Mouse (Mus musculus) heart, embryonic 13.5 days (tissue): ENCODE measurements at regions not wholly inside any gene's neighbourhood (a gene's known extent, or its start where the extent isn't known, plus 50 kb on each side); places are given as distances from the start of the nearest gene placed in this dataset.
A peak's percentile ranks its signal among the peaks of the same experiment; 100 is the strongest.

Experiments
- ATAC-seq: fragments of 200-750 bp; cut with Nextera tagmentation; 2 replicates; pipeline ENCODE4 v1.8.0; 2017; ENCODE audit warnings: moderate TSS enrichment; ENCODE audit not compliant: insufficient number of reproducible peaks, low FRiP score, low TSS enrichment; ENCODE audit errors: extremely low read depth
- H3K27ac ChIP-seq: fragments of 300-500 bp; sonication (generic); replicated peaks from 2 replicates; pipeline ENCODE4 v1.5.1; 2015; ENCODE audit warnings: moderate library complexity, mild to moderate bottlenecking, inconsistent platforms
- H3K27me3 ChIP-seq: fragments of 300-500 bp; sonication (generic); replicated peaks from 2 replicates; pipeline ENCODE4 v1.6.1; 2015; ENCODE audit warnings: mild to moderate bottlenecking, inconsistent platforms
- H3K36me3 ChIP-seq: fragments of 300-500 bp; sonication (generic); 2 replicates; pipeline ENCODE4 v1.6.1; 2015; ENCODE audit warnings: mild to moderate bottlenecking, inconsistent platforms
- H3K4me1 ChIP-seq: fragments of 300-500 bp; sonication (generic); 2 replicates; pipeline ENCODE4 v1.6.1; 2015; ENCODE audit warnings: inconsistent platforms
- H3K4me2 ChIP-seq: fragments of 300-500 bp; sonication (generic); 2 replicates; pipeline ENCODE4 v1.6.1; 2015; ENCODE audit warnings: inconsistent platforms, mild to moderate bottlenecking, moderate library complexity
- H3K4me3 ChIP-seq: fragments of 300-500 bp; sonication (generic); 2 replicates; pipeline ENCODE4 v1.5.1; 2015; ENCODE audit warnings: moderate library complexity, mild to moderate bottlenecking, inconsistent platforms
- H3K9ac ChIP-seq: fragments of 300-500 bp; sonication (generic); 2 replicates; pipeline ENCODE4 v1.6.1; 2015; ENCODE audit warnings: inconsistent platforms, mild to moderate bottlenecking, moderate library complexity
- H3K9me3 ChIP-seq: fragments of 300-500 bp; sonication (generic); 2 replicates; pipeline ENCODE4 v1.6.1; 2016; ENCODE audit warnings: inconsistent platforms
- WGBS: fragments of 180-500 bp; shearing (Covaris S2); methylation state at CpG from one replicate; pipeline ENCODE4 v1.1.7; 2015; ENCODE audit warnings: mixed read lengths; 5-methylcytosine and 5-hydroxymethylcytosine counted together

DNA sequence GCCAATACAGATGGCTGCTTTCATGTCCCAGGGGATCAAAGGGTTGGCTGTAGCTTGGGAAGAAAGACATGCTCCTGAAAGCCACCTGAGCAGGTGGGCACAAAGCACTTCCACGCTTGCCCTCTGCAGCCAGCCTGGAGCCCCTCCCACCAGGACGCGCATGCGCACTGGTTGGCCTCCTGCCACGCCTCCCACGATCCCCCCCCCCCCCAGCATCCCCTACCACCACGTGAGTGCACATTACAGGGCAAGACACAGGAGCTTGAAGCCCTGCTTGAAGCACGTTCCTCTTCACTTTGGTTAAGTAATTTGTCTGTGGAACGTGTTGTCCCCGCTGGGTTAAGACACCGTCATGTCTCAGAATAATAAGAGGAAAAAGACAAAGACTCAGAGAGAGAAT, 124.6 kb downstream of the Vegfa start:
- Histone ChIP-seq H3K9ac (no peak overlapping the region), H3K4me2 (no peak overlapping the region), H3K27me3 (no peaks in the 10 kb centered on the region), H3K4me3 (no peak overlapping the region), H3K36me3 (no peaks in the 10 kb centered on the region), H3K9me3 (0 out of 2 replicates have a peak, but pooled peaks cover 5% of the 10 kb centered on the region), H3K4me1 (peaks cover 29% of the 10 kb centered on the region), H3K27ac (no peak overlapping the region)
- ATAC-seq: no peak
- WGBS: 68% methylated on average over 11 of the region's 11 CpGs

DNA sequence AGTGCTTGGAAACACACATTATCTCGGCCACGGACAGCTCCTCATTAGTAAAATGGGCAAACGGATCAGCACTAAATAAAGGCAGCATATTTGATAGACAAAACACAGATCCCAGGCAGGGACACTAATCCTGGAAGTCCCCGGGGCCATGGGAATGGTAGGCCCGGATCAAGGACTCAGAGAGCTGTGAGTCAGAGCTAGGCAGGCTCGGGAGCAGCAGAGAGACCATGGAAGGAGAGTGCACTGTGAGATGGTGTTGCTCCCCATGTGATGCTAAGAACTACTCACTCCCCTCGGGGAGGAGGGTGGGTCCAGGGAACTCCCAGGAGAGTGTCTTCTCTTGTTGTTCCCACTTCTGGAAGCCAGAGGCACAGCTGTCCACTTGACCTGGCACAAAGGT, 126.6 kb downstream of the Vegfa start:
- no peak for ATAC-seq
- H3K9me3 ChIP-seq: no peaks in the 10 kb centered on the region
- no peaks in the 10 kb centered on the region for H3K27me3 ChIP-seq
- no peak overlapping the region for H3K9ac ChIP-seq
- no peak overlapping the region for H3K4me3 ChIP-seq
- peaks cover 30% of the 10 kb centered on the region for H3K4me1 ChIP-seq
- no peak overlapping the region for H3K27ac ChIP-seq
- no peak overlapping the region for H3K4me2 ChIP-seq
- no peaks in the 10 kb centered on the region for H3K36me3 ChIP-seq
- WGBS: 39% methylated on average over 7 of the region's 7 CpGs

DNA sequence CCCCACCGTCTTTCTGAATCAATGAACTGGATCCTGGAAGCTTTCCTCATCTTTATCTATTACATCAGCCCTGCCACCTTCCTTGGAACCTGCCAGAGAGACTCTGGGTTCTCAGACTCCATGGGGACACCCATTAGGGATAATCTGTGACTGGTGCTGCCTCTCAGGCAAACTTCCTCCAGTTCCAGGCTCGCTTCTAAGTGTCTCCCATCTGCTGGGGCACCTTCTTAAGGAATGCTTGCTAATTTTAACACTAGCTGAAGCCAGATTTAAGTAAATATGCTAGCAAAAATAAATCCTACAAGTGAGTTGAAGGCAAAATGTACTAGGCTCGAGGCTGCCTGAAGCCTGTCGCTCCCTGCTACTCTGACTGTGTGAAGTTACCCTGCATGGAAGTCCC, 127.9 kb downstream of the Vegfa start:
- Histone ChIP-seq H3K36me3 (no peaks in the 10 kb centered on the region), H3K9me3 (0 out of 2 replicates have a peak, but pooled peaks cover 9% of the 10 kb centered on the region), H3K4me1 (peaks cover 30% of the 10 kb centered on the region), H3K27ac (no peak overlapping the region), H3K4me3 (no peak overlapping the region), H3K27me3 (no peaks in the 10 kb centered on the region), H3K9ac (no peak overlapping the region), H3K4me2 (no peak overlapping the region)
- no peak for ATAC-seq
- 75% methylated on average over 4 of the region's 4 CpGs for WGBS

DNA sequence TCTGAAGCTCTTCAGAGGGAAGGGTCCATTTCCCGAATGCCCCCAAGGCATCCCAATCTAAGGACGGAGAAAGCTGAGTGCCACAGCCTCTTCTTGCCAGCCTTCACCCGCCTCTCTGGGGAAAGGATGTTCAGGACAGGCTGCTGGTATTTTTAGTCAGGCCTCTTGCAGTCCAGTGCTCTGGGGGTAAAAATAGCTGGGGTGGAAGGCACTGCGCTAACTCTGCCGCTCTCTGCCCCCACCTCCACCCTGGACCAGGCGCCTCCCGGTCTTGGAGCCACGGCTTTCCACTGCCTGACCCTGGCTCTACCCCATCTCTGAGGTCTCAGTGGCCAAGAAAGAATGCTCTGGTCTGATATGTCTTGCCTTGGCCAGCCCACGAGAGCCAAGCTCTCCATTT, 128.9 kb downstream of the Vegfa start:
- Histone ChIP-seq H3K4me1 (peaks cover 30% of the 10 kb centered on the region), H3K4me3 (no peak overlapping the region), H3K9ac (no peak overlapping the region), H3K4me2 (peak overlapping the region; percentile 5; the same call in 1 of the 2 replicates), H3K9me3 (0 out of 2 replicates have a peak, but pooled peaks cover 11% of the 10 kb centered on the region), H3K27ac (peak overlapping the region; percentile 45; the same call in 1 of the 2 replicates), H3K36me3 (no peaks in the 10 kb centered on the region), H3K27me3 (no peaks in the 10 kb centered on the region)
- ATAC-seq: no peak
- 36% methylated on average over 9 of the region's 9 CpGs for WGBS

- Histone ChIP-seq H3K27ac (no peak overlapping the region), H3K4me2 (no peak overlapping the region), H3K27me3 (no peaks in the 10 kb centered on the region), H3K9me3 (0 out of 2 replicates have a peak, but pooled peaks cover 11% of the 10 kb centered on the region), H3K4me1 (peaks cover 30% of the 10 kb centered on the region), H3K36me3 (no peaks in the 10 kb centered on the region), H3K9ac (no peak overlapping the region), H3K4me3 (no peak overlapping the region)
- ATAC-seq: no peak
- 74% methylated on average over 7 of the region's 7 CpGs for WGBS
Measured at GRCm38 (mm10) chr17:45902668-45903067, 129.5 kb downstream of the Vegfa start.

DNA sequence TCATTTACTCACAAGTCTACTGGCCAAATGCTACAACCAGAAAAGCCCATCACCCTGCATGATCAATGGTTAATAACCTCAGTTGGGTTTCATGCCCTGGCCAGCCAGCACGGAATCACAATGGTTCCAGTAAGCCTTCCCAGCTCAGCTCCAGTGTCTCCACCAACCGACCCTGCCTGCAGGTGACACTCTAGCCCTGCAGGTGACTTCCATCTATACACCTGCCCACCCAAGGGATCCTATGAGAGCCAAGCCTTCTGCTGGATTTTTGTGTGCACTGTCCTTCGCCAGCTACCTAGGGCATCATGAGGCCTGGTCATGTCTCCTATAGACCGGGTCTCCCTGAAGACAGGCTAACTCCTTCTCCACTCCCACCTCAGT, 135.3 kb downstream of the Vegfa start:
- Histone ChIP-seq H3K4me3 (no peak overlapping the region), H3K36me3 (no peaks in the 10 kb centered on the region), H3K4me1 (0 out of 2 replicates have a peak, but pooled peaks cover 4% of the 10 kb centered on the region), H3K9ac (no peak overlapping the region), H3K27ac (no peak overlapping the region), H3K9me3 (0 out of 2 replicates have a peak, but pooled peaks cover 11% of the 10 kb centered on the region), H3K4me2 (no peak overlapping the region), H3K27me3 (no peaks in the 10 kb centered on the region)
- WGBS: 69% methylated on average over 4 of the region's 4 CpGs
- no peak for ATAC-seq

GRCm38 (mm10) chr17:45896142-45896921, 135.8 kb downstream of the Vegfa start:
- no peak overlapping the region for H3K4me3 ChIP-seq
- H3K9me3 ChIP-seq: 0 out of 2 replicates have a peak, but pooled peaks cover 11% of the 10 kb centered on the region
- no peak overlapping the region for H3K9ac ChIP-seq
- H3K4me1 ChIP-seq: 0 out of 2 replicates have a peak, but pooled peaks cover 4% of the 10 kb centered on the region
- WGBS: 61% methylated on average over 12 of the region's 12 CpGs
- no peaks in the 10 kb centered on the region for H3K27me3 ChIP-seq
- ATAC-seq: no peak
- H3K4me2 ChIP-seq: no peak overlapping the region
- H3K27ac ChIP-seq: no peak overlapping the region
- H3K36me3 ChIP-seq: no peaks in the 10 kb centered on the region

DNA sequence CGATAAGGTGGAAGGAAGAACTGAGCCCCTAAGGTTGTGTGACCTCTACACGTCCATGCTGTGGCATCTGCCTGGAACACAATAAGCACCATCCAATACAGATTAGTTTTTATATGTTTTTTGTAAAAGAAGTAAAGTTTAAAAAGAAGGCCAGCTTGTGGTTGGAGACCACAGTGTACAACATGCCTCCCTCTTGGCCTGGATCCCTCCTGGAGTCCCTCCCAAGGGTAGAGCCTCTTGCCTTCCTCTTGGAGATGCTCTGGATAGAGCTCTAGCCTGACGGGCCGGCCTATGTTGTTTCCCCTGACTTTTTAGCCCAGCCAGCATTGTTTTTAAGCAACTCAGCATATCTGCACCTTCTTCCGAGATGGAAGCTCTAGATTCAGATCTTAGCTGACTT, 138.0 kb downstream of the Vegfa start:
- no peaks in the 10 kb centered on the region for H3K27me3 ChIP-seq
- ATAC-seq: no peak
- peaks cover 10% of the 10 kb centered on the region for H3K4me1 ChIP-seq
- no peak overlapping the region for H3K9ac ChIP-seq
- H3K9me3 ChIP-seq: 0 out of 2 replicates have a peak, but pooled peaks cover 1% of the 10 kb centered on the region
- H3K27ac ChIP-seq: no peak overlapping the region
- WGBS: 81% methylated on average over 5 of the region's 5 CpGs
- H3K36me3 ChIP-seq: no peaks in the 10 kb centered on the region
- H3K4me2 ChIP-seq: no peak overlapping the region
- no peak overlapping the region for H3K4me3 ChIP-seq

GRCm38 (mm10) chr17:45893698-45894097, 138.5 kb downstream of the Vegfa start:
- Histone ChIP-seq H3K27me3 (no peaks in the 10 kb centered on the region), H3K9ac (no peak overlapping the region), H3K4me2 (no peak overlapping the region), H3K4me1 (peaks cover 15% of the 10 kb centered on the region), H3K9me3 (no peaks in the 10 kb centered on the region), H3K27ac (no peak overlapping the region; the same call in 1 of the 2 replicates), H3K36me3 (no peaks in the 10 kb centered on the region), H3K4me3 (no peak overlapping the region)
- ATAC-seq: no peak
- 69% methylated on average over 6 of the region's 6 CpGs for WGBS

DNA sequence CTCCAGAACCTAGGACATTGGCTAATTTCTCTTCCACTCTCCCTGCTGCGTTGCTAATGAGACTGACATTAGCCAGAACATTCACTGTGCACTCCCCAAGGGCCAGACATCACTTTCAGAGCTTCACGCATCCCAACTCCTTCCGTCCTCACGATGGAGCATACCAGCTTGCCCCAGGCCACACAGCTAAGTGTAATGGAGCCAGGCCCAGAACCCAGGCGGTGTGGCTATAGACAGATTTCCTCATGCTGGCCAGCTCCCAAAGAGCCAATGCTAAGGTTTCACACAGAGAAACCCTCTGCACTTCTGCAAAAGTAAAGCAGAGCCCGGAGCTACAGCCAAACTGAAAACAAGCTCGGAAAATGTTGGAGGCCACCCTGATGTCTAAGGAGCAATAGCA, 139.1 kb downstream of the Vegfa start:
- no peak overlapping the region for H3K4me2 ChIP-seq
- H3K4me1 ChIP-seq: peaks cover 20% of the 10 kb centered on the region
- no peak for ATAC-seq
- H3K27ac ChIP-seq: no peak overlapping the region
- no peaks in the 10 kb centered on the region for H3K36me3 ChIP-seq
- 0 out of 2 replicates have a peak, but pooled peaks cover 2% of the 10 kb centered on the region for H3K27me3 ChIP-seq
- no peaks in the 10 kb centered on the region for H3K9me3 ChIP-seq
- no peak overlapping the region for H3K4me3 ChIP-seq
- 77% methylated on average over 7 of the region's 7 CpGs for WGBS
- H3K9ac ChIP-seq: no peak overlapping the region

DNA sequence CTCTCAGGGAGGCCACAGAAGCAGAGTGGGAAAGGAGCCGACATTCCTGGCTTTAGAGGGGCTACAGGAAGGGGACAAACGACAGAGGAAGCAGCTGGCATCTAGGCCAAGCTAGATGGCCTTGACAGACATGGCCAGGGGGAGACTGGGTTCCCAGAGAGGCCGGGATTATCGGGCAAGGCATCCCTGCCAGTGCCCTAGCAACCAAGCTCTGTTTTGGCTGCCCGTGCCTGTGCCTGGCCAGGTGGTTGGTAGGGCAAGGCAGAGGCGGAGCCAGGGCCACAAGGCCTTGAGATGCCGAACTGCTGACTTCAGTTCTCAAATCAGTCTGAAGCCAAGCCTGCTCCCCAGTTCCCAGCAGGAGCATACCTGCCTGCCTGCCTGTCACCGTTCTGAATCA, 142.7 kb downstream of the Vegfa start:
- peaks cover 15% of the 10 kb centered on the region; the same call in 1 of the 2 replicates for H3K27me3 ChIP-seq
- H3K4me1 ChIP-seq: peaks cover 40% of the 10 kb centered on the region
- H3K9ac ChIP-seq: peak overlapping the region; percentile 16; the same call in 1 of the 2 replicates
- no peaks in the 10 kb centered on the region for H3K36me3 ChIP-seq
- no peak overlapping the region for H3K4me3 ChIP-seq
- H3K9me3 ChIP-seq: no peaks in the 10 kb centered on the region
- ATAC-seq: no peak
- WGBS: 44% methylated on average over 8 of the region's 8 CpGs
- H3K27ac ChIP-seq: no peak overlapping the region
- H3K4me2 ChIP-seq: no peak overlapping the region

GRCm38 (mm10) chr17:45889051-45889450, 143.1 kb downstream of the Vegfa start:
- Histone ChIP-seq H3K27ac (no peak overlapping the region), H3K4me3 (no peak overlapping the region), H3K4me2 (no peak overlapping the region), H3K4me1 (peaks cover 40% of the 10 kb centered on the region), H3K27me3 (peaks cover 17% of the 10 kb centered on the region; the same call in 1 of the 2 replicates), H3K9ac (peak overlapping the region; percentile 16; the same call in 1 of the 2 replicates), H3K9me3 (no peaks in the 10 kb centered on the region), H3K36me3 (no peaks in the 10 kb centered on the region)
- ATAC-seq: no peak
- WGBS: 50% methylated on average over 7 of the region's 7 CpGs
